Mouse (Mus musculus): ENCODE data around the gene Ccdc182. TPM values are rescaled to one million over a fixed set of nuclear protein-coding genes. Genes with fewer than 3 reads are reported as not detected.

The Ccdc182 gene
- polyA plus RNA-seq, 1 experiment from 2014 or later, result 0.94 TPM

Other genes with a start within 250 kb of the Ccdc182 start
- gene Srsf1, start 246.7 kb upstream of the Ccdc182 start, polyA plus RNA-seq (2014; fragmentation: Nextera tagmentation; extraction: Ambion mirVana), result 559 and 563 TPM in 2 replicates
- 84.8 and 87.7 TPM in 2 replicates for gene Vezf1, start 225.8 kb upstream of the Ccdc182 start, polyA plus RNA-seq (2014; fragmentation: Nextera tagmentation; extraction: Ambion mirVana)
- 26.2 and 29.0 TPM in 2 replicates for gene Cuedc1, start 196.0 kb upstream of the Ccdc182 start, polyA plus RNA-seq (2014; fragmentation: Nextera tagmentation; extraction: Ambion mirVana)
- 70.8 and 71.7 TPM in 2 replicates for gene Mrps23, start 89.7 kb upstream of the Ccdc182 start, polyA plus RNA-seq (2014; fragmentation: Nextera tagmentation; extraction: Ambion mirVana)

Measured in forebrain, embryonic 11.5 days (tissue).